Mouse (Mus musculus): Measurements from ENCODE around the gene Btrc.
"Not testable (repeated sequence)": the region's sequence is repeated elsewhere in the genome, so short reads cannot be mapped to it uniquely, and the experiment has no call there.

Gene Btrc

GRCm38 (mm10) chr19:45363384-45363926 lies at the start of gene Btrc:
TSS of gene Btrc (plus strand) at chr19:45363734.
- DNase-seq (ENCODE audit: low read depth, low spot score), result peak; percentile 100

- peak; percentile 82 for DNase-seq (ENCODE audit: low read depth, low spot score)
Observed at GRCm38 (mm10) chr19:45317473-45317882, 46.1 kb upstream of the Btrc start.

- no peak for DNase-seq (ENCODE audit: low read depth, low spot score)
Observed at GRCm38 (mm10) chr19:45321062-45321461, 42.5 kb upstream of the Btrc start.

- DNase-seq (ENCODE audit: low read depth, low spot score), result no peak
Observed at GRCm38 (mm10) chr19:45329039-45329438, 34.5 kb upstream of the Btrc start.

GRCm38 (mm10) chr19:45329748-45330298 lies 33.7 kb upstream of the Btrc start:
- no peak for DNase-seq (ENCODE audit: low read depth, low spot score)

GRCm38 (mm10) chr19:45336718-45337117 lies 26.8 kb upstream of the Btrc start:
- no peak for DNase-seq (ENCODE audit: low read depth, low spot score)

GRCm38 (mm10) chr19:45338182-45338581 lies 25.4 kb upstream of the Btrc start:
- no peak for DNase-seq (ENCODE audit: low read depth, low spot score)

- DNase-seq (ENCODE audit: low read depth, low spot score), result no peak
Observed at GRCm38 (mm10) chr19:45343941-45344340, 19.6 kb upstream of the Btrc start.

GRCm38 (mm10) chr19:45348188-45348587 lies 15.3 kb upstream of the Btrc start:
- no peak for DNase-seq (ENCODE audit: low read depth, low spot score)

- DNase-seq (ENCODE audit: low read depth, low spot score), result peak; percentile 26
Observed at GRCm38 (mm10) chr19:45350456-45350855, 13.1 kb upstream of the Btrc start.

- peak; percentile 41 for DNase-seq (ENCODE audit: low read depth, low spot score)
Observed at GRCm38 (mm10) chr19:45352706-45353105, 10.8 kb upstream of the Btrc start.

GRCm38 (mm10) chr19:45355678-45356077 lies 7.9 kb upstream of the Btrc start:
- no peak for DNase-seq (ENCODE audit: low read depth, low spot score)

- peak; percentile 83 for DNase-seq (ENCODE audit: low read depth, low spot score)
Observed at GRCm38 (mm10) chr19:45356868-45357267, 6.7 kb upstream of the Btrc start.

- peak; percentile 40 for DNase-seq (ENCODE audit: low read depth, low spot score)
Observed at GRCm38 (mm10) chr19:45360486-45360885, 3.0 kb upstream of the Btrc start.

- DNase-seq (ENCODE audit: low read depth, low spot score), result no peak
Observed at GRCm38 (mm10) chr19:45363933-45364391, 428 bp downstream of the Btrc start.

- DNase-seq (ENCODE audit: low read depth, low spot score), result no peak
Observed at GRCm38 (mm10) chr19:45366651-45367050, 3.1 kb downstream of the Btrc start.

GRCm38 (mm10) chr19:45384815-45385214 lies 21.3 kb downstream of the Btrc start:
- DNase-seq (ENCODE audit: low read depth, low spot score), result not testable (repeated sequence)

GRCm38 (mm10) chr19:45388551-45388950 lies 25.0 kb downstream of the Btrc start:
- no peak for DNase-seq (ENCODE audit: low read depth, low spot score)

GRCm38 (mm10) chr19:45394078-45394477 lies 30.5 kb downstream of the Btrc start:
- DNase-seq (ENCODE audit: low read depth, low spot score), result no peak

GRCm38 (mm10) chr19:45411000-45411399 lies 47.5 kb downstream of the Btrc start:
- DNase-seq (ENCODE audit: low read depth, low spot score), result peak; percentile 63

GRCm38 (mm10) chr19:45412694-45413093 lies 49.2 kb downstream of the Btrc start:
- DNase-seq (ENCODE audit: low read depth, low spot score), result no peak

- DNase-seq (ENCODE audit: low read depth, low spot score), result no peak
Observed at GRCm38 (mm10) chr19:45413966-45414365, 50.4 kb downstream of the Btrc start.

GRCm38 (mm10) chr19:45417601-45418000 lies 54.1 kb downstream of the Btrc start:
- DNase-seq (ENCODE audit: low read depth, low spot score), result no peak

GRCm38 (mm10) chr19:45422276-45422675 lies 58.7 kb downstream of the Btrc start:
- no peak for DNase-seq (ENCODE audit: low read depth, low spot score)
